Mouse (Mus musculus) lung, postnatal 0 days (tissue): ENCODE measurements around the gene Gm1043.

ENCODE experiments used
- CTCF ChIP-seq: IDR thresholded peaks from 2 replicates; pipeline ENCODE4 v1.5.1; 2016; ENCODE audit warnings: antibody characterized with exemption, mild to moderate bottlenecking
- EP300 ChIP-seq: IDR thresholded peaks from 2 replicates; pipeline ENCODE4 v1.6.1; 2016; ENCODE audit warnings: antibody characterized with exemption, mild to moderate bottlenecking, control low read depth

- TF ChIP-seq CTCF: no peak
- no peak for TF ChIP-seq EP300
Measured at GRCm38 (mm10) chr5:37100813-37101212, 15.6 kb downstream of the Gm1043 start.
